Mouse (Mus musculus) granulocyte monocyte progenitor cell, adult 5-6 weeks (primary cell): ENCODE data around the gene Son. TPM values are rescaled to one million over a fixed set of nuclear protein-coding genes. Genes with fewer than 3 reads are reported as not detected.

ENCODE experiments used
- total RNA-seq, 2 experiments: library from RNA; stranded (forward) in 1 of 2; stranded (reverse) in 1 of 2; fragments of 200-712, 200-1000 nt in 1 of 2; fragments of >200 nt in 1 of 2; fragmentation: Nextera tagmentation in 1 of 2; gene quantifications; 2 replicates each; pipeline ENCODE4 v1.2.3; 2014 to 2017

Son gene
- total RNA-seq, 2 experiments from 2014 or later: 242 to 356 TPM

Other genes starting within 250 kb of the Son start
- gene Il10rb, start 241.3 kb upstream of the Son start, total RNA-seq (2014; fragmentation: Nextera tagmentation): 36.6 and 48.8 TPM in 2 replicates
- gene Il10rb, start 241.3 kb upstream of the Son start, total RNA-seq (2017): 41.3 and 45.8 TPM in 2 replicates
- 32.3 and 42.5 TPM in 2 replicates for gene Ifnar1, start 162.3 kb upstream of the Son start, total RNA-seq (2014; fragmentation: Nextera tagmentation)
- 33.3 and 35.6 TPM in 2 replicates for gene Ifnar1, start 162.3 kb upstream of the Son start, total RNA-seq (2017)
- gene Ifngr2, start 100.4 kb upstream of the Son start, total RNA-seq (2014; fragmentation: Nextera tagmentation): 29.2 TPM in 2 replicates
- gene Ifngr2, start 100.4 kb upstream of the Son start, total RNA-seq (2017): 12.8 and 13.0 TPM in 2 replicates
- 56.8 and 64.9 TPM in 2 replicates for gene Tmem50b, start 49.7 kb upstream of the Son start, total RNA-seq (2014; fragmentation: Nextera tagmentation)
- 38.5 and 41.1 TPM in 2 replicates for gene Tmem50b, start 49.7 kb upstream of the Son start, total RNA-seq (2017)
- 2.4 and 2.8 TPM in 2 replicates for gene Dnajc28, start 28.5 kb upstream of the Son start, total RNA-seq (2014; fragmentation: Nextera tagmentation)
- gene Dnajc28, start 28.5 kb upstream of the Son start, total RNA-seq (2017): 6.1 and 9.2 TPM in 2 replicates
- 169 and 244 TPM in 2 replicates for gene Gart, start 554 bp upstream of the Son start, total RNA-seq (2014; fragmentation: Nextera tagmentation)
- 443 and 453 TPM in 2 replicates for gene Gart, start 554 bp upstream of the Son start, total RNA-seq (2017)
- 13.1 and 23.0 TPM in 2 replicates for gene Donson, start 41.3 kb downstream of the Son start, total RNA-seq (2014; fragmentation: Nextera tagmentation)
- 20.8 and 32.8 TPM in 2 replicates for gene Donson, start 41.3 kb downstream of the Son start, total RNA-seq (2017)
- 43.5 and 55.5 TPM in 2 replicates for gene Cryzl1, start 81.5 kb downstream of the Son start, total RNA-seq (2014; fragmentation: Nextera tagmentation)
- gene Cryzl1, start 81.5 kb downstream of the Son start, total RNA-seq (2017): 65.5 and 85.7 TPM in 2 replicates
- 9.3 and 10.7 TPM in 2 replicates for gene Itsn1, start 81.8 kb downstream of the Son start, total RNA-seq (2014; fragmentation: Nextera tagmentation)
- gene Itsn1, start 81.8 kb downstream of the Son start, total RNA-seq (2017): 5.0 and 7.0 TPM in 2 replicates